Mouse (Mus musculus) small intestine, adult 2 months (tissue): ENCODE data around the gene Isoc2b.

Experiments used
- CTCF ChIP-seq: fragments of 200-500 bp; IDR thresholded peaks from 2 replicates; pipeline ENCODE4 v1.5.1; 2012; ENCODE audit warnings: low read depth, mild to moderate bottlenecking, control low read depth, inconsistent platforms, low read length, moderate library complexity, mixed read lengths; ENCODE audit not compliant: insufficient replicate concordance, insufficient read length; ENCODE audit errors: extremely low read depth
- POLR2A ChIP-seq: fragments of 200-500 bp; IDR thresholded peaks from 2 replicates; pipeline ENCODE4 v1.6.1; 2012; ENCODE audit warnings: low read depth, mild to moderate bottlenecking, control low read depth, inconsistent platforms, low read length, moderate library complexity

- TF ChIP-seq POLR2A (no peak), CTCF (no peak)
Observed at GRCm38 (mm10) chr7:4863041-4863440, 7.0 kb downstream of the Isoc2b start.
